Comparison of ENCODE assay signal across 25 mouse cellular contexts in the genomic region with DNA sequence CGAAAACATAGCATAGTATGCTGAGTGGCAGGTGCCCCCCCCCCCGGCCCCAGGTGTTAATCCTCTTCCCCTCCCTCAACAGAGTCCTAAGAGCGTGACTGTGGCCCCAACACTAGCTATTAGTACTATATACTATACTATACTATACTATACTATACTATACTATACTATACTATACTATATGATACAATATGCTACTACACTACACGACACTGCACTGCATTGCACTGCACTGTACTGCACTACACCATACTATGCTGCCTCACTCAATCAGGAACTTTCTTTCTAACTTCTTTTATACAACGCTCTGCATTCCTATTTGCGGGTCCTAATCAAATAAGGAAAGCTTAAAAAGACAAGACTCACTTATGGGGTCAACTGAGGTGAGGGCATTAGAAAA.
DNase-seq lines count a peak whose midpoint lies in the region; ATAC-seq and TF ChIP-seq lines count a peak whose summit lies in the region.
"Had no signal": no experiment of that assay in that cellular context is flagged by ENCODE, and none has a peak within 500 bp of the region (broad histone marks: within the 10 kb centered on the region; RNA-seq: fewer than 3 reads in every experiment).

No protein-coding gene starts in this region.

- no peak overlapping the region for H3K4me2 ChIP-seq in forebrain, embryonic 11.5 days (ENCODE audit: low read depth, low read length, severe bottlenecking)
- H3K4me2 ChIP-seq in forebrain, embryonic 14.5 days (ENCODE audit: low read length), result no peak overlapping the region
- no peak overlapping the region for H3K4me2 ChIP-seq in hindbrain, postnatal 0 days (ENCODE audit: low read depth, low read length)
- no peak overlapping the region for H3K4me2 ChIP-seq in hindbrain, embryonic 12.5 days (replicated peaks)
- no peak overlapping the region for H3K4me2 ChIP-seq in limb, embryonic 13.5 days (replicated peaks)
- H3K4me2 ChIP-seq: embryonic facial prominence, embryonic 13.5 days; forebrain, embryonic 13.5 days; heart, embryonic 13.5 days had no signal

- 94% methylated on average over 6 of the region's 6 CpGs for whole genome bisulfite sequencing in forebrain, embryonic 11.5 days
- WGBS in forebrain, embryonic 14.5 days, result 85% methylated on average over 6 of the region's 6 CpGs
- 83% methylated on average over 6 of the region's 6 CpGs for WGBS in hindbrain, postnatal 0 days
- 84% methylated on average over 6 of the region's 6 CpGs for WGBS in hindbrain, embryonic 12.5 days
- WGBS in limb, embryonic 13.5 days, result 81% methylated on average over 6 of the region's 6 CpGs
- WGBS in limb, embryonic 10.5 days, result 88% methylated on average over 6 of the region's 6 CpGs

- 0 out of 2 replicates have a peak, but pooled peaks have one; percentile 12 for ATAC-seq in forebrain, embryonic 11.5 days (replicated peaks; ENCODE audit: low FRiP score)
- no peak for ATAC-seq in forebrain, embryonic 14.5 days
- ATAC-seq in hindbrain, postnatal 0 days, result 0 out of 2 replicates have a peak, but pooled peaks have one; percentile 35
- no peak for ATAC-seq in hindbrain, embryonic 12.5 days (ENCODE audit: low FRiP score)
- peak; percentile 32; the same call in 1 of the 2 replicates for ATAC-seq in limb, embryonic 13.5 days (ENCODE audit: low FRiP score, low read depth)
- ATAC-seq: forebrain, embryonic 13.5 days; Patski had no signal

- no peaks in the 10 kb centered on the region for H3K4me1 ChIP-seq in forebrain, embryonic 11.5 days (replicated peaks; ENCODE audit: control insufficient read depth, insufficient read depth, low read length)
- H3K4me1 ChIP-seq in forebrain, embryonic 14.5 days (ENCODE audit: control insufficient read depth, insufficient read depth, low read length), result no peaks in the 10 kb centered on the region
- no peaks in the 10 kb centered on the region for H3K4me1 ChIP-seq in hindbrain, postnatal 0 days (ENCODE audit: insufficient read depth, low read length)
- peaks cover 3% of the 10 kb centered on the region for H3K4me1 ChIP-seq in hindbrain, embryonic 12.5 days
- peaks cover 23% of the 10 kb centered on the region for H3K4me1 ChIP-seq in limb, embryonic 13.5 days
- H3K4me1 ChIP-seq in limb, embryonic 10.5 days, result peaks cover 36% of the 10 kb centered on the region

- DNase-seq in forebrain, embryonic 11.5 days (ENCODE audit: low spot score), result no peak
- no peak for DNase-seq in forebrain, embryonic 14.5 days (ENCODE audit: low spot score)
- no peak for DNase-seq in hindbrain, postnatal 0 days (ENCODE audit: low spot score)
- no peak for DNase-seq in limb, embryonic 10.5 days (ENCODE audit: low spot score)
- DNase-seq: adrenal gland, postnatal 10 days; adrenal gland, postnatal 36 days; B cell, adult 2 months; cerebellum, adult 18-20 months; cerebellum, adult 9-10 months; cerebellum, postnatal 14 days; gastrocnemius, postnatal 10 days; gastrocnemius, postnatal 36 days; heart, adult 2 months; heart, postnatal 14 days; heart, postnatal 4 days had no signal

- no peak for TF ChIP-seq CTCF in hindbrain, postnatal 0 days (IDR thresholded peaks at IDR 0.05; ENCODE audit: low read depth)

- H3K9ac ChIP-seq in forebrain, embryonic 11.5 days (ENCODE audit: low read length), result no peak overlapping the region
- no peak overlapping the region for H3K9ac ChIP-seq in forebrain, embryonic 14.5 days (ENCODE audit: low read length)
- no peak overlapping the region for H3K9ac ChIP-seq in hindbrain, postnatal 0 days (replicated peaks; ENCODE audit: low read length)
- H3K9ac ChIP-seq in hindbrain, embryonic 12.5 days, result no peak overlapping the region
- no peak overlapping the region for H3K9ac ChIP-seq in limb, embryonic 13.5 days
- H3K9ac ChIP-seq: embryonic facial prominence, embryonic 13.5 days; forebrain, embryonic 13.5 days; heart, embryonic 13.5 days had no signal

- no peaks in the 10 kb centered on the region for H3K27me3 ChIP-seq in forebrain, embryonic 11.5 days (ENCODE audit: control insufficient read depth, insufficient read depth, low read length)
- H3K27me3 ChIP-seq in forebrain, embryonic 14.5 days (replicated peaks; ENCODE audit: control insufficient read depth, insufficient read depth, low read length), result no peaks in the 10 kb centered on the region
- no peaks in the 10 kb centered on the region for H3K27me3 ChIP-seq in hindbrain, postnatal 0 days (ENCODE audit: insufficient read depth, low read length)
- no peaks in the 10 kb centered on the region for H3K27me3 ChIP-seq in hindbrain, embryonic 12.5 days
- H3K27me3 ChIP-seq in limb, embryonic 13.5 days, result no peaks in the 10 kb centered on the region
- peaks cover 29% of the 10 kb centered on the region for H3K27me3 ChIP-seq in limb, embryonic 10.5 days (ENCODE audit: low read depth, poor library complexity, severe bottlenecking)
- H3K27me3 ChIP-seq: CH12.LX; embryonic facial prominence, embryonic 13.5 days; forebrain, embryonic 13.5 days; heart, embryonic 13.5 days; Patski had no signal

- no peak overlapping the region for H3K4me3 ChIP-seq in forebrain, embryonic 11.5 days (ENCODE audit: low read depth, low read length)
- H3K4me3 ChIP-seq in forebrain, embryonic 14.5 days (ENCODE audit: low read depth, low read length), result no peak overlapping the region
- no peak overlapping the region for H3K4me3 ChIP-seq in hindbrain, postnatal 0 days (ENCODE audit: low read length)
- H3K4me3 ChIP-seq in hindbrain, embryonic 12.5 days, result no peak overlapping the region
- no peak overlapping the region for H3K4me3 ChIP-seq in limb, embryonic 13.5 days
- H3K4me3 ChIP-seq in limb, embryonic 10.5 days, result no peak overlapping the region
- H3K4me3 ChIP-seq: embryonic facial prominence, embryonic 13.5 days; erythroblast, embryonic 14.5 days; forebrain, embryonic 13.5 days; heart, adult 2 months; heart, embryonic 10.5 days; heart, embryonic 13.5 days had no signal

- no peaks in the 10 kb centered on the region for H3K36me3 ChIP-seq in forebrain, embryonic 11.5 days (ENCODE audit: control insufficient read depth, insufficient read depth, low read length)
- no peaks in the 10 kb centered on the region for H3K36me3 ChIP-seq in forebrain, embryonic 14.5 days (ENCODE audit: control insufficient read depth, insufficient read depth, low read length)
- no peaks in the 10 kb centered on the region for H3K36me3 ChIP-seq in hindbrain, postnatal 0 days (ENCODE audit: insufficient read depth, low read length)
- no peaks in the 10 kb centered on the region for H3K36me3 ChIP-seq in hindbrain, embryonic 12.5 days
- no peaks in the 10 kb centered on the region for H3K36me3 ChIP-seq in limb, embryonic 13.5 days
- no peaks in the 10 kb centered on the region for H3K36me3 ChIP-seq in limb, embryonic 10.5 days
- H3K36me3 ChIP-seq: embryonic facial prominence, embryonic 13.5 days; heart, embryonic 10.5 days; heart, embryonic 13.5 days had no signal

- no peaks in the 10 kb centered on the region for H3K9me3 ChIP-seq in forebrain, embryonic 11.5 days (ENCODE audit: control insufficient read depth, low read length)
- H3K9me3 ChIP-seq in forebrain, embryonic 14.5 days (replicated peaks; ENCODE audit: control insufficient read depth, low read length), result no peaks in the 10 kb centered on the region
- H3K9me3 ChIP-seq in hindbrain, postnatal 0 days (ENCODE audit: low read length), result no peaks in the 10 kb centered on the region
- no peaks in the 10 kb centered on the region for H3K9me3 ChIP-seq in hindbrain, embryonic 12.5 days (replicated peaks)
- H3K9me3 ChIP-seq in limb, embryonic 13.5 days, result no peaks in the 10 kb centered on the region
- H3K9me3 ChIP-seq in limb, embryonic 10.5 days (replicated peaks), result no peaks in the 10 kb centered on the region
- H3K9me3 ChIP-seq: embryonic facial prominence, embryonic 13.5 days; forebrain, embryonic 13.5 days; G1E; heart, embryonic 10.5 days; heart, embryonic 13.5 days had no signal

- H3K27ac ChIP-seq in forebrain, embryonic 11.5 days (ENCODE audit: low read depth, low read length), result no peak overlapping the region
- H3K27ac ChIP-seq in forebrain, embryonic 14.5 days (ENCODE audit: low read depth, low read length), result no peak overlapping the region
- no peak overlapping the region for H3K27ac ChIP-seq in hindbrain, postnatal 0 days
- H3K27ac ChIP-seq in hindbrain, embryonic 12.5 days, result no peak overlapping the region
- H3K27ac ChIP-seq in limb, embryonic 13.5 days, result no peak overlapping the region
- H3K27ac ChIP-seq in limb, embryonic 10.5 days, result no peak overlapping the region
- H3K27ac ChIP-seq: embryonic facial prominence, embryonic 13.5 days; forebrain, embryonic 13.5 days; heart, adult 2 months; heart, embryonic 10.5 days; heart, embryonic 13.5 days had no signal

Comparison
In these comparisons a context has a peak if more than half of its experiments do, and no peak if none do; other contexts are left out.
1. ATAC-seq: peak in forebrain, embryonic 11.5 days (single experiment), hindbrain, postnatal 0 days (single experiment) and limb, embryonic 13.5 days (single experiment); none in forebrain, embryonic 14.5 days (single experiment) and hindbrain, embryonic 12.5 days (single experiment).